Mouse (Mus musculus) spleen, postnatal 36 days (tissue): ENCODE measurements at regions not wholly inside any gene's neighbourhood (a gene's known extent, or its start where the extent isn't known, plus 50 kb on each side); places are given as distances from the start of the nearest gene placed in this dataset.

ENCODE experiments used
- DNase-seq, 2 experiments: peaks; one replicate each; pipeline ENCODE4 v3.0.0; 2022; ENCODE audit warnings: low spot score in 2 of 2, mixed read lengths in 1 of 2

DNA sequence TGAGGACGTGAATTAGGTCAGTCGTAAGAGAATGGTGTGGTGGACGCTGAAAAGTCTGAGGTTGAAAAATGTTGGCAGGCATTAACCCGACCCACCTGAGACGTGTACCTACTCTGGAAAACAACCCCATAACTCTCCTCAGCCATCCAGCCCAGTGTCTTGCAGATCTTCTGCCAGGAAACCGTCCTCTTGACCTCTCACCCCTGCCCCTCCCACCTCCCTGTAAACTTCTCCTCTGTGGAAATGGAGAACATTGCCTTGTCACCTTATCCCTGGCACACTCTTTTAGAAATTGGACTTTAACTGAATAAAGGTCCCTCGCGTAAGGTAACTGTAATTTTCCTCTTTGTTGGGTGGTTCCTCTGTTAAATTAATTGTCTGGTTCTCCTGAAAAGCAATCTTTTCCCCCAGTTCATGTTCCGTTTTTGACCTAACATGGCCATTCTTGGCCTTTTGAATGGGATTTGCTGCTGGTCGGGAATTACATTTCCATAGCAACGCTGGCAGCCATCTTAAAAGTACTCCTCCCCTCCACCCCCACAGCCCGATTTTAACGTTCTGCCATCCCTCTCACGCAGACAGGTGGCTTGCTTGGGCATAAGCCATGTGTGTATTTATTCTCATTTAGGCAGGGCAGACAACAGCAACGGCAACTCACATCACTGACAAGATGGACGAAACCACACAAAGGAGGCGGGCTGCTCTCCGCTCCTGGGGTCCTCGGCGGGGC, 196.8 kb upstream of the 4931429L15Rik start:
- no peak for DNase-seq

DNA sequence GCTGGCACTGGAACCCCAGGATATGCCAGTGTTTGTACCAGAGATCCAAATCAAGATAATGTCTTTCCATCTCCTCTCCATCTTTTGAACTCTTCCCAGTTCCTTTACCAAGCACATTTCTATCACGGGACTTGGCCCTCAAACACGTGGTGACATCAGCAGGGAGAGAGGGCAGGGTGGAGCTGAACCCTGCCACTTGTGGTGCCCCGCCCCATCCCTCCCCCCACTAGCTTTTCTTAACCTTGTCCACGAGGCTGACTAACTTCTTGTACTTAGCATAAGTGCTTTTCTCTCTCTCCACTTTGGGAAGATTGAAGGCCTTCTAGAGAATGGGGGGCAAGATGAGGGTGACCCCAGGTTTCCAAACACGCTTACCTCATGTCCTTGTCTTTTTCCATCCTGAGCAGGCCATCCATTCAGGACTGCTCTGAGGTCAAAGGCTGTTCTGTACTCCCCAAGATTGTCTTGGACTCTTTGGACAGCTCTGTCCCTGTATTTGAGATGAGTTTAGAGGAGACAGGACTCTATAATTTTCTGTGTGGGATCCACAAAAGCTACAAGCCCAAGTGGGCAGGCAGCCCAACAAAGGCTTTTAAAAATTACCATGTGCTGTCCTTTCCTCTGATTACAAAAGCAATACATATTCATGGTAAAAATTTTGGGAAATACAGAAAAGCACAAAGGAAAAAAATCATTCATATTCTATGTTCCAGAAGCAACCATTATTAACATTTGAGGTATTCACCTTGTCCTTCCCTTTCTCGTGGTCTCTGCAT, 192.7 kb upstream of the 4931429L15Rik start:
- no peak for DNase-seq

GRCm38 (mm10) chr9:46511307-46511706, 191.5 kb upstream of the 4931429L15Rik start:
- DNase-seq = no peak

- no peak for DNase-seq
These were observed 190.1 kb upstream of the 4931429L15Rik start for GRCm38 (mm10) chr9:46509896-46510295.

DNA sequence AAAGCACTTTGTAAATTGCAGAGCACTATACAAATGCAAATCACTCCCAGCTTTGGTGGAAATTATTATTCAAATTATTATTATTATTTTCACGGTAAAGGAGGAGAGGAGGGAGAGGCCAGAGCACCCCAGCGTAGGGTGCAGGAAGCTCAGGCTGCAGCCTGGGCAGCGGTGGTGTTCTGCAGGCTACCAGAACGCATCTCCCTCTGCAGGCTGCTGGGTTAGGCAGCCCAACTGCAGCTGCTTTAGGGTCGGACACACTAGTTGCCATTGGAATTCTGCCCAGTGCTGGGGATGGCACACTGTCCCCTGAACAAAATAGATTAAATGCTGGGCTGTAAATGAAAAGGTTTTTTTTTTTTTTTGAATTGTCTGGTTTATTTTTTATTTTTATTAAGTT, 189.7 kb upstream of the 4931429L15Rik start:
- DNase-seq = no peak

DNA sequence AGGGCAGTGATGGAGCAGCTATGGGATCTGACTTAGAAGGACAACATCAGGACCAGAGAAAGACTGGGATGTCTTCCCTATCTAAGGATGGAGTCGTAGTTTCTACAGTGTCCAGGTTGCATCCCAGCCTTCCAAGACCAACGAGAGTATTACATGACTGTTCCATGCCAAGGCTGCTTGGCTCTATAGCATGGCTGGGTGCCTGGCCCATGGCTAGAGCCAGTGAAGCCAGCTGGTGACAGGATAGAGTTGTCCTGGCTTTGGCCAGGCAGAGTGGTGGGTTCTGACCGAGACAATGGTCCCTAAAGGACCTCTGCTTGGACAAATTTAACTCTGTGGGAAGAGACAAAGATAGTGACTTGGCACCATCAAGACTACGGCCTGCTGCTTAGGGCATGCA, 187.2 kb upstream of the 4931429L15Rik start:
- DNase-seq = no peak

GRCm38 (mm10) chr9:46504536-46504935, 184.8 kb upstream of the 4931429L15Rik start:
- DNase-seq = no peak

- DNase-seq = no peak
These were observed 184.3 kb upstream of the 4931429L15Rik start for GRCm38 (mm10) chr9:46504133-46504416.

DNA sequence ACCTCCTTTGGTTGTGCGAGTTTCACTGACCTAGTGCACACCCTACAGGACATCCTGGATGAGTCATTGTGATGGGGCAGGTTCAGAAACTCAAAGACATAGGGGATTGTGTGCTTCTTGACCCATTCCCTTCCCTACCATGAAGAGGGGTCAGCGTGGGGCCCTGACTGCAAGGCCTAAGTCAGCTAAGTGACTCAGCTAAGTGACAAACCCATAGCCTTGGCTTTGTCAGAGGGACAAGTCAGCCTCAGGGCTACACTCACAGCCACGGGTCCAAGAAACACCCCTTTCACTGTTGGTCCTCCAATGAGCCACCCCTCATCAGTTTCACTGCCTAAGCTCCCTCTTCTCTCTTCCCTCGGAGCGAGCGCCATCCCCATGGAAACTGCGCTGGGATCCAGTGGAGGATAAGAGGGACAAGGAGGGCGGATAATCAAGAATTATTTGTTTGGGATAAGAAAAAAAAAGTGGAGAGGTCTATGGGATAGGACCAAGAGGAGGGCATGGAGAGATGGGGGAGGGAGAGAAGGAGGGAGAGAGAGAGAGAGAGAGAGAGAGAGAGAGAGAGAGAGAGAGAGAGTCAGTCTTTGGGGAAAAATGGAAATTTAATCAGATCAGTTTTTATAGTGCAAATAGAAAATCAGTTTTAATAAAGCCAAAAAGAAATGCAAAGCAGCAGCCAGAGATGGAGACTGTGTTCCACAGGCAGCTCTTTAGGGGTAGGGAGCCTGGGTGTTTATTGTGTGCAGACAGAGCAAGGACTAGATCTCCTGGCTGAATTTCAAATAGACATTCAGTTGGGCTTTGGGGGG, 183.7 kb upstream of the 4931429L15Rik start:
- no peak for DNase-seq

GRCm38 (mm10) chr9:46499426-46499825, 179.6 kb upstream of the 4931429L15Rik start:
- DNase-seq = no peak

- DNase-seq = no peak
These were observed 179.1 kb upstream of the 4931429L15Rik start for GRCm38 (mm10) chr9:46498861-46499260.

DNA sequence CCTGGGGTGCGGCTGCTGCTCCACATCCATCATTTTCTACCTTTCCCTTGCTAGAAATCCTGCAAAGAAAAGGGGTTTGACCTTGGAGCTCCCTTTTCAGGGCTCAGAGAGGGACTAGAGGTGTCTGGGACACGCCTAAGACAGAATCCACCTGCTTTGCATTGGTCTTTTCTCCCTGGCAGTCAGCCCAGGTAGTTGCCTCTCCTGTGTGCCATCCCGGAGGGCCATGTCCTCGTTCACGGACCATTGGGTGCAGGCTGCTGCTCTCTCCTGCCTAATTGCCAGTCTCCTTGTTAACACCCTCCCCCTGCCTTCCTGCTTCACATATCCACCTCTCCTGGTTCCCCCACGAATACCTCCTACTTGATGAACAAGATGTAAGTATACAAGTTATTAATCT, 175.5 kb upstream of the 4931429L15Rik start:
- no peak for DNase-seq

DNA sequence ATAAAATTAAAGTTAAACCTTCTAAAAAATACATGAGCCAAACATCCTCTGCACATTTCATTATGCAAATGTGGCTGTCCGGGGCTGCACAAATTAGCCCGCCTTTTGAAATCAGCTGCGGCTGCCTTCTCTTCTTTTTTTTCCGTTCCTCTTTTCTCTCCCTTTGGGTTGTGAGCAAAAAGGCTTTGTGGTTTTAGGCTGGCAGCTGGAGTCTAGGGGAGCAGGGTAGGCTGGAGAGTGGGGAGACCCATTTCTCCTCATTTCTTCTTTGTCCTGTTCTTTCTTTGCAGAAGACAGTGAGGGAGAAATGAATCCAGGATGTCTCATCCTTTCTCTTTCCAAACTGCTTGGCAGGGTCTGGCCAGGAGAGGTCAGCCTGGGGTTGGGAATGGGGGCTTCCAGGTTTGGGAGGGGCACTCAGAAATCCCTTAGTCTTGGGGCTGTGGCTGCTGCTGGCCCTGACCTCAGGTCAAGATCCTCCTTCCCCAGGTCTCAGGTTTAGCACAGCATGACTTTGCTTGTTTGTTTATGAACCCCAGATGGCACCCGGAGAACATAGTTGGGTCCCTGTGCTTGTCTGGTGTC, 163.2 kb upstream of the 4931429L15Rik start:
- DNase-seq = peak in 1 of 2 experiments; percentile 13

DNA sequence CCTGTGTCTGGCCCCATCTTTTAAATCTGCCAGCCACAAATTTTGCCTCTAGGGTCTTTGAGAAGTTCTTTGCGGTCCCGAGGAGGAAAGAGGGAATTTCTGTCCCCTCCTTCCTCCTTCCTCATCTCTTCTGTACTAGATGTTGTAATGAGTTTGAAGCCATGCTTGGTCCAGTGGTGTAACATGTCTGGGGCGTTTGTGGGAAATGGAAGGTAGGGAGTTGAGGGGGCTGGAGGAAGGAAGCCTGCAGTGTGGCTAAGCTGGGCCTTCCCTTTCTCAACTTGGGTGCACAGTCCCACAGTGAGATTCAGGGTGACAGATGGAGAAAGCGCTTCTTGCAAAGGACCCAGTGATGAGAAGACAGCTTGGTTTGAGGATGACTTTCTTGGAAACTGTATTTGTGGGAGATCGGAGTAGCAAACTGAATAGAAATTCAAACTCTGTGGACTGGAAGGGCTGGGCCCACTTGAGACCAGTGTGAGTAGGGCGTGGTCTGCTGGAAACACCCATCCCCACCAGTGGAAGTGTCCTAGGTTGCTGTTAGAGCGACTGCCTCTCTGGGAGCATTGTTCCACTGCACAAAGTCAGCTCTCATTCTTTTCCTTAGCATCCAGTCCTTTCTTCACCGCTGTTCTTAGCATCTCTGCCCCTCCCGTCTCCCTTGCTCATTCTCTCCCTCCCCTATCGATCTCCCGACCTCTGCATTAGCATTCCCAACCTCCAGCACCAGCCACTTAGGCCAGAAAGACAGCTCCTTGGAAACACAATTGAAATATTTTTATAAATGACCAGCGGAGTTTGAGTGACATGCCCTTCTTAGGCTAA, 162.5 kb upstream of the 4931429L15Rik start:
- DNase-seq = no peak

GRCm38 (mm10) chr9:46481491-46481890, 161.7 kb upstream of the 4931429L15Rik start:
- no peak for DNase-seq

GRCm38 (mm10) chr9:46480080-46480690, 160.4 kb upstream of the 4931429L15Rik start:
- DNase-seq = peak; percentile 12 to 20

DNA sequence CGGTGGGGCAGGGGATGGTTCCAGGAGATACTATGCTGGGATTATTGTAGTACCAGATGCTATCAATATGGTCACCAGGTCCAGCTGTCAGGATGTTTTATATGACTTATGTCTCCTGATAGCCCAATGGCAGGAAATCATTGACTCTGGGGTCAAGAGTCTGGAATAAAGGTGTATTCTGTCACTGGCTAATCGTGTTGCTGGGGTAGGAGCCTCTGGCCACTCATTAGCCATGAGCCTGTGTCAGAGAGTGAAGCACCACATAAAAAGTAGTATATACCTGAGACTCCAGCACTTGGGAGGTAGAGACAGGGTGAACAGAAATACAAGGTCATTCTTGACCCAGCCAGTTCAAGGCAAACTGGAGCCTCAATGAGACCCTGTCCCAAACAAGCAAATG, 158.8 kb upstream of the 4931429L15Rik start:
- DNase-seq = no peak

- no peak for DNase-seq
These were observed 156.7 kb upstream of the 4931429L15Rik start for GRCm38 (mm10) chr9:46476516-46476915.

DNA sequence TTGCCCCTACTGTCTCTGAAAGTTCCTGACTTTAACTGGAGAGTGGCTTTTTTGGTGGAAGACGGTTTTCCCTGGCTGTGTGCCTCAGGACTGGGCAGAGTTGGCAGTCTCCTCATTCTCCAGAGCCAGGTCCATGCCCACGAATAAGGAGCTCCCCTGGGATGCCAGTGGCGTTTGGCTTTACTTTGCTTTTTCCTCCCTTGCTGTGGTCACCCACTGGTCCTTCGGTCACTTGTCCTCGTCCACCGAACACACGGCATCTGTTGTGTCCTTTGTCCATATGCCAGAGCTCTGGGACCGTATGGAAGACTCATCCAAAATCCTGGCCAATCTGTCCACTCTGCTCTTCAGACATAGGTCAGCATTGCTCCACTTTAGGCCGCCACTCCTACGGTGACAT, 153.9 kb upstream of the 4931429L15Rik start:
- no peak for DNase-seq

- no peak for DNase-seq
These were observed 149.7 kb upstream of the 4931429L15Rik start for GRCm38 (mm10) chr9:46469521-46469920.

DNA sequence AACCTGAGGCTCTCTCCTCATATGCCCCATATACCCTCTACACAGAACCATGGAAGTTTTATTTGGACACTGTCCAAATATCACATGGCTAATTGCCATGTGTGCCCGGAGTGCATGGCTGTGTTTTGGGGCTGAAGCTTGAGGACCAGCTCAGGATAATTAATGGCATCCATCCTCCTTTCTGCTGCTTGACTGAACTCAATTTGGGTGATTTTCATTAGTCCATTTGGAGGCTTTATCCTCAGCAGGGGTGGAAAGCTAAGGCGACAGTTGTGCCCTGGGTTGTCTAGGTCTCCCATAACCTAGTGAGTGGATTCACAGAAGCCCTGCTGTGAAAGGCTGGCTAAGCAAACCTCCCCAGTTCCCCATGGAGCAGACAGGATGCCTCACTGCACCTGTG, 148.5 kb upstream of the 4931429L15Rik start:
- DNase-seq = no peak
